16 mouse cellular contexts compared by ENCODE assay signal in the genomic region with DNA sequence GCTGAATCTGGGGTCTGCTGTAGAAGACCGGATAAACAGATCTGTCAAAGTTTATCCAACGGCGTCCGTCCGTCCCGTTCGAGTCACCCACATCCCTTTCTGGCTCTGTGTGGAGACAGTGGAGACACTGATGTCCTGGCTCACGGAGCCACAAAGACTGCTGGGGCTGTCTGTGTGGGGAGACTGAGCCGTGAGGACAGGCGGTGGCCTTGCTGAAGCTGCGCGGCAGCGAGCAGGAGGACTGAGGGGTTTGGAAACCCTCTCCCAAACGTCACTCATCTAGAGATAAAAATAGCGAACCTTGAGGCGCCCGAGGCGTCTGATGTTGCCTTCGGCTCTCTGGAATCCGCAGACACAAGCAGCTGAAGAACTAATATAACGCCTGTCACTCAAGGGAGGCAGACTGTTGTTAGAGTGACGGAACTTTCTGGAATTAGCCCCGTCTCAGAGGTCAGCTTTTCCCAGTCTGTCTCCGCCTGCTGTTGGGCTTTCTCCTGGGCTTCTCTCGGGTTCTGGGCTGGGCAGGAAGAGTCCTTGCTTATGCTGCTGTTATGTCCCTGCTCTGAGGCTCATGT.
DNase-seq lines count a peak whose midpoint lies in the region; ATAC-seq and TF ChIP-seq lines count a peak whose summit lies in the region.
"Had no signal": no experiment of that assay in that cellular context is flagged by ENCODE, and none has a peak within 500 bp of the region (broad histone marks: within the 10 kb centered on the region; RNA-seq: fewer than 3 reads in every experiment).

No protein-coding gene starts in this region.

- H3K4me3 ChIP-seq in forebrain, postnatal 0 days (ENCODE audit: low read depth, low read length): no peak overlapping the region
- no peak overlapping the region for H3K4me3 ChIP-seq in forebrain, embryonic 11.5 days (ENCODE audit: low read depth, low read length)
- H3K4me3 ChIP-seq in hindbrain, postnatal 0 days (ENCODE audit: low read length): no peak overlapping the region
- H3K4me3 ChIP-seq in hindbrain, embryonic 12.5 days: no peak overlapping the region
- H3K4me3 ChIP-seq: embryonic facial prominence, embryonic 15.5 days had no signal

- peak; percentile 32 for DNase-seq in forebrain, postnatal 0 days
- DNase-seq in forebrain, embryonic 11.5 days (ENCODE audit: low spot score): no peak
- DNase-seq in hindbrain, postnatal 0 days (ENCODE audit: low spot score): peak; percentile 23
- peak; percentile 49 for DNase-seq in brain, adult 2 months (ENCODE audit: low read depth, low spot score)
- DNase-seq in gastrocnemius, postnatal 25 days: peak; percentile 40
- DNase-seq in cerebellum, adult 8-10 months: no peak
- DNase-seq: B cell, adult 2 months; cerebellum, adult 9-10 months; kidney, adult 11 months; liver; right cerebral cortex, postnatal 4 days had no signal

- TF ChIP-seq CTCF in forebrain, postnatal 0 days (IDR thresholded peaks at IDR 0.05; ENCODE audit: low read depth): no peak
- no peak for TF ChIP-seq CTCF in hindbrain, postnatal 0 days (IDR thresholded peaks at IDR 0.05; ENCODE audit: low read depth)

- no peaks in the 10 kb centered on the region for H3K4me1 ChIP-seq in forebrain, postnatal 0 days (ENCODE audit: insufficient read depth)
- H3K4me1 ChIP-seq in forebrain, embryonic 11.5 days (replicated peaks; ENCODE audit: control insufficient read depth, insufficient read depth, low read length): no peaks in the 10 kb centered on the region
- no peaks in the 10 kb centered on the region for H3K4me1 ChIP-seq in hindbrain, postnatal 0 days (ENCODE audit: insufficient read depth, low read length)
- H3K4me1 ChIP-seq in hindbrain, embryonic 12.5 days: 0 out of 2 replicates have a peak, but pooled peaks cover 1% of the 10 kb centered on the region
- H3K4me1 ChIP-seq: embryonic facial prominence, embryonic 15.5 days had no signal

- no peak overlapping the region for H3K4me2 ChIP-seq in forebrain, postnatal 0 days (ENCODE audit: low read depth)
- no peak overlapping the region for H3K4me2 ChIP-seq in forebrain, embryonic 11.5 days (ENCODE audit: low read depth, low read length, severe bottlenecking)
- H3K4me2 ChIP-seq in hindbrain, postnatal 0 days (ENCODE audit: low read depth, low read length): no peak overlapping the region
- no peak overlapping the region for H3K4me2 ChIP-seq in hindbrain, embryonic 12.5 days (replicated peaks)
- H3K4me2 ChIP-seq: embryonic facial prominence, embryonic 15.5 days had no signal

- 72% methylated on average over 25 of the region's 25 CpGs for WGBS in forebrain, postnatal 0 days
- WGBS in forebrain, embryonic 11.5 days: 85% methylated on average over 25 of the region's 25 CpGs
- 67% methylated on average over 25 of the region's 25 CpGs for WGBS in hindbrain, postnatal 0 days
- 81% methylated on average over 25 of the region's 25 CpGs for WGBS in hindbrain, embryonic 12.5 days

- H3K36me3 ChIP-seq in forebrain, postnatal 0 days (ENCODE audit: insufficient read depth): 0 out of 2 replicates have a peak, but pooled peaks cover 3% of the 10 kb centered on the region
- no peaks in the 10 kb centered on the region for H3K36me3 ChIP-seq in forebrain, embryonic 11.5 days (ENCODE audit: control insufficient read depth, insufficient read depth, low read length)
- H3K36me3 ChIP-seq in hindbrain, postnatal 0 days (ENCODE audit: insufficient read depth, low read length): no peaks in the 10 kb centered on the region
- no peaks in the 10 kb centered on the region for H3K36me3 ChIP-seq in hindbrain, embryonic 12.5 days
- H3K36me3 ChIP-seq: embryonic facial prominence, embryonic 15.5 days; G1E had no signal

- peak; percentile 45 for ATAC-seq in forebrain, postnatal 0 days
- ATAC-seq in forebrain, embryonic 11.5 days (replicated peaks; ENCODE audit: low FRiP score): no peak
- no peak for ATAC-seq in hindbrain, postnatal 0 days
- no peak for ATAC-seq in hindbrain, embryonic 12.5 days (ENCODE audit: low FRiP score)
- no peak for ATAC-seq in frontal cortex, adult (ENCODE audit: low TSS enrichment)
- ATAC-seq: forebrain, embryonic 14.5 days had no signal

- H3K27me3 ChIP-seq in forebrain, postnatal 0 days (ENCODE audit: insufficient read depth, low read length): no peaks in the 10 kb centered on the region
- no peaks in the 10 kb centered on the region for H3K27me3 ChIP-seq in forebrain, embryonic 11.5 days (ENCODE audit: control insufficient read depth, insufficient read depth, low read length)
- H3K27me3 ChIP-seq in hindbrain, postnatal 0 days (ENCODE audit: insufficient read depth, low read length): no peaks in the 10 kb centered on the region
- H3K27me3 ChIP-seq in hindbrain, embryonic 12.5 days: no peaks in the 10 kb centered on the region
- H3K27me3 ChIP-seq: embryonic facial prominence, embryonic 15.5 days had no signal

- H3K9me3 ChIP-seq in forebrain, postnatal 0 days (ENCODE audit: low read length): no peaks in the 10 kb centered on the region
- no peaks in the 10 kb centered on the region for H3K9me3 ChIP-seq in forebrain, embryonic 11.5 days (ENCODE audit: control insufficient read depth, low read length)
- no peaks in the 10 kb centered on the region for H3K9me3 ChIP-seq in hindbrain, postnatal 0 days (ENCODE audit: low read length)
- H3K9me3 ChIP-seq in hindbrain, embryonic 12.5 days (replicated peaks): peaks cover 4% of the 10 kb centered on the region; the same call in 1 of the 2 replicates
- H3K9me3 ChIP-seq: embryonic facial prominence, embryonic 15.5 days had no signal

- H3K9ac ChIP-seq in forebrain, postnatal 0 days: no peak overlapping the region
- no peak overlapping the region for H3K9ac ChIP-seq in forebrain, embryonic 11.5 days (ENCODE audit: low read length)
- no peak overlapping the region for H3K9ac ChIP-seq in hindbrain, postnatal 0 days (replicated peaks; ENCODE audit: low read length)
- H3K9ac ChIP-seq in hindbrain, embryonic 12.5 days: no peak overlapping the region
- H3K9ac ChIP-seq: embryonic facial prominence, embryonic 15.5 days had no signal

- peak overlapping the region; percentile 35; the same call in 1 of the 2 replicates for H3K27ac ChIP-seq in forebrain, postnatal 0 days (ENCODE audit: low read depth, low read length)
- H3K27ac ChIP-seq in forebrain, embryonic 11.5 days (ENCODE audit: low read depth, low read length): no peak overlapping the region
- H3K27ac ChIP-seq in hindbrain, postnatal 0 days: no peak overlapping the region
- no peak overlapping the region for H3K27ac ChIP-seq in hindbrain, embryonic 12.5 days
- H3K27ac ChIP-seq: embryonic facial prominence, embryonic 15.5 days had no signal

Comparison
In these comparisons a context has a peak if more than half of its experiments do, and no peak if none do; other contexts are left out.
1. DNase-seq: peak in forebrain, postnatal 0 days (single experiment), hindbrain, postnatal 0 days (single experiment), brain, adult 2 months (single experiment) and gastrocnemius, postnatal 25 days (single experiment); none in forebrain, embryonic 11.5 days (single experiment) and cerebellum, adult 8-10 months (single experiment).